Mouse (Mus musculus) thymus, adult 18-20 months (tissue): ENCODE measurements around the gene Asah2.

Experiments
- DNase-seq, 2 experiments: peaks; one replicate each; pipeline ENCODE4 v3.0.0; 2022; ENCODE audit warnings: mixed read lengths in 2 of 2

Asah2 gene

DNA sequence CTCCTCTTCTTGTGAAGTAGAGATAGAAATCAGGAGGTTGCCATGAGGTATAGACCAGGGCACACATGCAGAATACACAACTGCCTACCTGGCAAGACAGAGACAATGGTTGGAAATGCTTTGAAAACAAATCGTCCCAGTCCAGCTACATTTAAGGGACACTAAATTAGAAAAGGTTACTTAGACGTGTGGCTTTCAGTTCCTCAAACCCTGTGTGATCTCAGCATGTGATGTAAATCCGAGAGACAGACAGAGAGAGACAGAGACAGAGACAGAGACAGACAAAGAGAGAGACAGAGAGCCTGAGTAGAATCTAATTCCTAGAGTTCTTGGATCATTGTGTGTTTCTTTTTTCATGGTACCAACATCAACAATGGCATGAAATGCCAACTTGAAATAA lies 136.6 kb downstream of the Asah2 start:
- DNase-seq = no peak

DNA sequence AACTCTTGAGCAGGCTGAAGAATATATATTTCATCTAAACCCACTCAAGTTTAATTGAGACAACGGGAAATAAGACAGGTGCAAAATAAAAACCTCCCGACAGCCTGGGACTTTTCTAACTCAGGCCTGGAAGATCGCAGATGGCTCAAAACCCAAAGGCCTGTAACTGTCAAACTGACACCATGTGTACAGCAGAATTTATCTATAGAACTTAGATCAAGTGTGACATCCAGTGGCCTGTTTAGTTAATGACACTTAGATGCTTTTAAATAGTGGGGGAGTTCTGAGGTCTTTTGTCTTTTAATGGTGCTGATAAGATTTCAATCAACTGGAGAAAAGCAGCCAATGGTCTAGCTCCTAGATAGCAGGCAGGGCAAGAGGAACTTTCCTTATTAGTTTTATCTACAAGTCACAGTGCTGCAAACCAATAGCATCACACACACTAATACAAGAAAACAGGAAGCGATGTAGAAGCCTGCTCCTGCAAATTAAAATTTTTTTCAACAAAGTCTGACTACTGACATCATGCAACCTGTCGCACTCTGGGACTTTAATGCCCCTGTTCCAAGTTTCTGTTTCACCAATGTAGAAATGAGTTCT lies 140.0 kb downstream of the Asah2 start:
- no peak for DNase-seq

DNA sequence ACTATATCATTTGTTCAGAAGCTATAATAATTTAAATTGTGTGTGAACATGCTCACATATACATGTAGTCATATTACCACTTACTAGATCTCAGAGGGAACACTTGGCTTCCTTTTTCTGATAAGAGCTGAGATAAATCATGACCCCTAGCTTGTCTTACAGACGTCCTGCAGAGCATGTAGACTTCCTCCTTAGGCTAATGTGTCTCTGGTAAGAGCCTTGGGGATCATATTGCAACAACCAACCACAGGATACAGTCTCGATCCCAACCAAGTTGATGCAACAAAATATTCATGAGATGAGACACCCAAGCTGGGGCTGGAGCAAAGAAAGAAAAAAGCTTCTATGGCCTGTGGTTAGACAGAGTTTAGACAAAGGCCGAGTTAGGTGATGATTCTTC lies 144.9 kb downstream of the Asah2 start:
- no peak for DNase-seq

DNA sequence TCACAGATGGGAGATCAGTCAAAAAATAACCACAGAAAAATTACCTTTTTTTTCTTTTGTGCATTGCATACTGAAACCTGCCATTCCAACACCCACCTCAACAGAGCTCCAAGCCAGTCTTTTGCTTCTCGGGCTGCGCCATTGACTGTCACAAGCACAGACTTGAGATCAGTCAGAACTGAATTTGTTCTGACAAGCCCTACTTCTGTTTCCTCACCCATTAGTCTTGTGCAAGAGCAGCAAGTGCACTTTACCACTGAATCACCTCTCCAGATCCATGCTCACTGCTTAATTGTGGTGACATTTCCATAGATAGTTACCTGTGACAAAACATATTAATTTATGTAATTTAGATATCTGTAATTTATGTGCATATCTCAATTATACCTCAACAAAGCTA lies 147.6 kb downstream of the Asah2 start:
- no peak for DNase-seq

DNA sequence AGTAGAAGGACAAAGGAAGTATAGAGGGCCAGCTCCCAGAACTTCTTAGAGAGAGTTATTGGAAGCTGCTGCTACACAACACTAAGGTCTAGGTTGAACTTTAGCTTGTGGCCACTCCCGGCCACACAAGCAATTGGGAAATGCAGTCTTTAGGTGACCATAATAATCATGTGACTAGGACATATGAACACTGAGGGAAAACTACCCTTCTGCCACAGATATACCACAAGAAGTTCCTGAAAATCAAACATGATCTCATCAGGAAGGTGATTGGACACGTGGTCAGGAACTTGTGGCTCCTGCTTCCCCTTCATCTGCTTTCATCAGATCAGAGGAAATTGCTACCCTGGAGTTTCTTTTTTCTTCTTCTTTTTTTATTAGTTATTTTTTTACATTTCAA lies 151.7 kb downstream of the Asah2 start:
- no peak for DNase-seq

DNA sequence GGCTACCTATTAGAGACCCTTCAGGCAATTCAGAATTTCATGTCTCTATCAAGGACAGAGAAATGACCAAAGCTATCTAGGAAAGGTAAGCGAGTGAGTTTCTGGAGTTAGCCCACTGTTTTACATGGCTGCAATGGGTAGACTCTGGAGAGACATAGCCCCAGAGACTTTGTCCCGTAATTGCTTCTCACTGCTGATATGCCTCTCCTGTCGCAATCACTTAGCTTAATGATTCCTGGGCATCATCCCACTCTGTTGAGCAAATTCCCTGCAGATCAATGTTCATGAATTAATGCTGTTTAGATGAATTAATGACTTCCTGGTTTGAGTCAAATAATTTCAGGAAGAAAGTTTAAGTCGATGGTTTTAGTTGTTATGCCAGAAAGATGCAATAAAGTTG lies 153.3 kb downstream of the Asah2 start:
- no peak for DNase-seq

DNA sequence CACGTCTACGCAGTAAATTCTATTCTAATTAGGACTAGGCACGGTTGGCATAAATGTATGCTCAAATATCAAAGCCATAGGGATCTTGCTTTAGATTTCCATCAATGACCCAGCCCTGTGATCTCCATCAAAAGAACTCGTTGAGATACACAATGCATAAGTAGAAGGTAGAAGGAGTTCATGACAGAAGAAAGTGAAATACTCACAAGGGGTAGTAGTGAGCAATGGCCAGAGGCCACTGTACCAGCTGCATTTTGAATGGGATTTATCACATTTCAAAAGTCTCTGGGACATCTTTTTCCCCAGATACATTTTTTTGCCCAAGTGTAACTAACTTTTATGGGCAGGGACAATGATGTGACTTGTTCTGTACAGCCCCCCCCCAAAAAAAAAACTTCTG lies 153.7 kb downstream of the Asah2 start:
- no peak for DNase-seq

DNA sequence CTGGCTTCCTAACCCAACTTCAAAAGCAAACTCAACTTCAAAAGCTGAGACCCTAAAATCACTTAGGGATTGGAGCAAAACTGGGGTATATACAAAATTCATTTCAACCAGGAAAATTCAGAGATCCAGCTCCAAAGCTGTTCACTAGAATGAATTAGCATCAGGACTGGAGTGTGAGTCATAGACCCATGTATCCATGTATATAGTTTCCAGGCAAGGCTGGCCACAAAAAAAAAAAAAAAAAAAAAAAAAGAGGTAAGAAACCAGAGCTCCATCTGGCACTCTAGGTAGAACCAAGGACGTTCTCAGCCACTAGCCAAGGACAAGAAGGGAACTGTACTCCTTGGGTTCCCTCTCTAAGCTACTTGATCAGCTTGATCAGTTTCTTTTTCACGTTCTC lies 154.2 kb downstream of the Asah2 start:
- no peak for DNase-seq

DNA sequence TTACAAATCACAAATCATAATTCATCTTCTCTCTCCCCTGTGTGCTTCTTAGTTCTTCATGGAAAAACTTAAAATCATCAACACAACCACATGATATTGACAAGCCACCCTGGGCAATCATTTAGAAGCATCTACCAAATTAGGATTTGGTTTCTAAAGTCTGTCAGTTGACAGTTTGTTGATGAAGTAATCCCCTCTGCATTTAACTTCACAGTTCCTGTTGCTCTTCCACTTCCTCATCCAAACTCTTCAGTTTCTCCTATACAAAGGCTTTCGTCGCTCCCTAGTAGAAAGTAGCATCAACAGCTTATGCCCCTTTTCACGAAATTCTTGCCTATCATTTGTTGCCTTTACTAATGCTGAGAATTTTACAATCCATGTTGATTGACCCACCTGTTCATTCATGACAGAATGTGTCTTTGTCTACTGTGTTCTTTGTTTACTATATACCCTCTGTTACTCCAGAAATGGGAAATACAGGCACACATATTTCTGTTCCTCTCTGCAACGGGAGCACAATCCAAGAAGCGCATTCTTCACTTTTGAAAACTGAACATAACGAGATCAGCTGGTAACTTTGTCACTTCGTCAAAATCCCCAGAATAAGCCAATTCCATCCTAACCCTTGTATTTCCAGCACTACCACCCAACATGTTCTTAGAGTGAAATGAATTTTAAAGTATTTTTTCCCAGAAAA lies 157.1 kb downstream of the Asah2 start:
- no peak for DNase-seq
